Mouse (Mus musculus): ENCODE measurements around the gene Fam19a1. TPM values are rescaled to one million over a fixed set of nuclear protein-coding genes. Genes with fewer than 3 reads are reported as not detected.

Gene Fam19a1
- polyA plus RNA-seq, 1 experiment from 2014 or later, result 0.79 TPM

DNA sequence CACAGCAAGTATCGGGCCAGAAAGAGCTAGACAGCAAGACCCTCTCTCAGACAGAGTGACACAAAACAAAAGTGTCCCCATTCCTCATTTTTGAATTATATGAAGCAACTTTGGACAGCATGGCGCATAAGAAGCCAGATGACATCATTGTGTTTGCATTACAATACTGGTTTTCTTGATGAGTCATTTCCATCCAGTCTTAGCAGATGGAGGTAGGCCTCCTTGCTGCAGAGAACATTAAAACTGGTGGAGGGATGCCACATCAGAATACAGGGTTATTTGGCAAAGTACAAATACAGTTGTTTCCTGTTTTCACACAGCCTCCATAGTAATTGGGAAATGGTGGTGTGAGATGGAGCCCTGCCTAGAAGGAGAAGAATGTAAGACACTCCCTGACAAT is 535.8 kb downstream of the Fam19a1 start:
- WGBS, result 89% methylated on average over 2 of the region's 2 CpGs
- no peak overlapping the region for H3K27ac ChIP-seq
- H3K9me3 ChIP-seq, result no peaks in the 10 kb centered on the region
- H3K27me3 ChIP-seq (ENCODE audit: insufficient read depth, poor library complexity, severe bottlenecking), result no peaks in the 10 kb centered on the region
- no peak for DNase-seq (ENCODE audit: low spot score)
- no peaks in the 10 kb centered on the region for H3K36me3 ChIP-seq
- no peak overlapping the region for H3K4me3 ChIP-seq
- no peaks in the 10 kb centered on the region for H3K4me1 ChIP-seq

DNA sequence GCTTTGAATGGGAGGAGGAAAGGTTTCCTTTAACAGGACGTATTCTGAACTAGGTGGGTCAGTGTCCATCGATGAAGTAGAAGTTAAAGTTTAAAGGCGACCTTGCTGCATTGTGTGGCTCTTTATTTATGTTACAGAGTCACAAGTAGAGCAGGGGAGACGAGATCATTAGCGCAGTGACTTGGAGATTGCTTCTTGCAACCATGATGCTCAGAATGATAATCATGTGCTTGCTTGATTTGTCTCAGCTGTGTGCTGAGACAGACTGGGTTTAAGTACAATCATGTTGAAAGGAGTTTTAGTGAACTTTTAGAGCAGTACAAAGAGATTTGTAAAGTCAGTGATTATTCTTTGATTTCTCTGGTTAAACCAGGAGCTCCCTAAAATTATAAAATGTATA is 536.3 kb downstream of the Fam19a1 start:
- Histone ChIP-seq H3K9me3 (no peaks in the 10 kb centered on the region), H3K36me3 (no peaks in the 10 kb centered on the region), H3K27me3 (ENCODE audit: insufficient read depth, poor library complexity, severe bottlenecking) (no peaks in the 10 kb centered on the region), H3K4me3 (no peak overlapping the region), H3K27ac (no peak overlapping the region), H3K4me1 (no peaks in the 10 kb centered on the region)
- WGBS, result 77% methylated on average over 5 of the region's 5 CpGs
- no peak for DNase-seq (ENCODE audit: low spot score)

DNA sequence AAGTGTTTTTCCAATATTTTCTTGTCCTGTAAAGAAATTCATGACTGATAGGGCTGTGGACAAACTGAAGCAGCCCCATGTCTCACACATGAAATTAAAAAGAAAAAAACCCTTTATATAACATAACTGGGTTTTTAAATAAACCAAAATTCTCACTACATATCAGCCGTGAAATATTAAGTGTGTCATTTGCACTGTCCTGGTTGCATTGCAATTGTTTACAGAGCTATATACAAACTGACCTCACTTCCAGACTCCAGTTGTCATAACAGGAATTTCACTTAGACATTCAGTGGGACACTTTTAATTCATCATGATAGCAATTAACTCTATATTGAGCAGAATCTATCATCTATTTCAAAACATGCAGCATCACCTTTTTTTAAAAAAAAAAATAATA is 553.4 kb downstream of the Fam19a1 start:
- WGBS, result 91% methylated on average over 1 of the region's 1 CpGs
- Histone ChIP-seq H3K36me3 (no peaks in the 10 kb centered on the region), H3K27me3 (ENCODE audit: insufficient read depth, poor library complexity, severe bottlenecking) (no peaks in the 10 kb centered on the region), H3K9me3 (no peaks in the 10 kb centered on the region), H3K4me1 (no peaks in the 10 kb centered on the region), H3K4me3 (no peak overlapping the region), H3K27ac (no peak overlapping the region)
- no peak for DNase-seq (ENCODE audit: low spot score)

DNA sequence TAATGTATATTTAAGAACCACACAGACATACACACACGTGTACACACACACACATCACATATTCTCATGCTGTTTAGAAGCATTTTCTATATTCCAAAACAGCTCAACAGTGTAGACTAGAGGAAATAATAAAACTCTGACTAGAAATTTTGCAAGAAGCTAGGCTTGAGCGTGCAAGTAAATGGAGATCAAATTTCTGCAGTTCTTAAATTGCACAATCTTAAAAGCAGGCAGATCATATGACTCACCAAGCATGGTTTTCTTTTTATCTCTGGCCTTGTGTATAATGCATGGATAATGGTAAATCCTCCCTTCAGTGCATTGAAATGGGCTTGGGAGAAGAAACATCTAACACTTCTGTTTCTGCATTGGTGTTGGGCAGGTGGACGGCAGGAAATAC is 564.9 kb downstream of the Fam19a1 start:
- Histone ChIP-seq H3K27me3 (ENCODE audit: insufficient read depth, poor library complexity, severe bottlenecking) (no peaks in the 10 kb centered on the region), H3K27ac (no peak overlapping the region), H3K4me3 (no peak overlapping the region), H3K4me1 (no peaks in the 10 kb centered on the region), H3K9me3 (no peaks in the 10 kb centered on the region), H3K36me3 (no peaks in the 10 kb centered on the region)
- WGBS, result 74% methylated on average over 3 of the region's 3 CpGs
- no peak for DNase-seq (ENCODE audit: low spot score)

Other genes with a start within 250 kb of the Fam19a1 start
- not detected in 2 replicates for gene 1700123L14Rik, start 53.1 kb downstream of the Fam19a1 start, polyA plus RNA-seq (2016; fragmentation: Nextera tagmentation; extraction: Ambion mirVana)